Comparison of ENCODE assay signal across 25 mouse cellular contexts in genomic region chr14:123096086-123096485, GRCm38 (mm10).
"Had no signal": no experiment of that assay in that cellular context is flagged by ENCODE, and none has a peak within 500 bp of the region (broad histone marks: within the 10 kb centered on the region; RNA-seq: fewer than 3 reads in every experiment).

No protein-coding gene starts in this region.

- H3K4me3 ChIP-seq: gastrocnemius, adult 2 months; heart, embryonic 10.5 days; heart, embryonic 12.5 days; hindbrain, embryonic 13.5 days; hindbrain, embryonic 15.5 days; layer of hippocampus, adult 2 months; left cerebral cortex, adult 2 months; limb, embryonic 10.5 days; limb, embryonic 12.5 days; liver, embryonic 13.5 days; liver, embryonic 15.5 days had no signal

- H3K27me3 ChIP-seq: heart, embryonic 12.5 days; hindbrain, embryonic 13.5 days; hindbrain, embryonic 15.5 days; limb, embryonic 12.5 days; liver, embryonic 13.5 days; liver, embryonic 15.5 days had no signal

- H3K36me3 ChIP-seq: heart, embryonic 10.5 days; heart, embryonic 12.5 days; hindbrain, embryonic 13.5 days; hindbrain, embryonic 15.5 days; limb, embryonic 10.5 days; limb, embryonic 12.5 days; liver, embryonic 13.5 days; liver, embryonic 15.5 days had no signal

- ATAC-seq: hindbrain, postnatal 0 days; intestine, postnatal 0 days had no signal

- H3K4me2 ChIP-seq: heart, embryonic 12.5 days; hindbrain, embryonic 13.5 days; hindbrain, embryonic 15.5 days; limb, embryonic 12.5 days; liver, embryonic 11.5 days; liver, embryonic 13.5 days; liver, embryonic 15.5 days had no signal

- H3K27ac ChIP-seq: gastrocnemius, adult 2 months; heart, embryonic 10.5 days; hindbrain, embryonic 13.5 days; hindbrain, embryonic 15.5 days; hindbrain, postnatal 0 days; layer of hippocampus, adult 2 months; left cerebral cortex, adult 2 months; limb, embryonic 10.5 days; limb, embryonic 12.5 days; liver, embryonic 13.5 days; liver, embryonic 15.5 days had no signal

- H3K4me1 ChIP-seq: heart, embryonic 10.5 days; heart, embryonic 12.5 days; hindbrain, embryonic 13.5 days; hindbrain, embryonic 15.5 days; limb, embryonic 10.5 days; limb, embryonic 12.5 days; liver, embryonic 13.5 days; liver, embryonic 15.5 days had no signal

- H3K9me3 ChIP-seq: heart, embryonic 10.5 days; heart, embryonic 12.5 days; hindbrain, embryonic 13.5 days; hindbrain, embryonic 15.5 days; limb, embryonic 10.5 days; limb, embryonic 12.5 days; liver, embryonic 15.5 days had no signal

- DNase-seq: gastrocnemius, adult 2 months; gastrocnemius, postnatal 10 days; gastrocnemius, postnatal 25 days; heart, adult 18-20 months; heart, postnatal 10 days; heart, postnatal 4 days; kidney, adult 18-20 months; kidney, adult 8-10 months; kidney, postnatal 10 days; kidney, postnatal 25 days; kidney, postnatal 4 days; liver; liver, embryonic 13.5 days had no signal

- H3K9ac ChIP-seq: heart, embryonic 12.5 days; hindbrain, embryonic 13.5 days; hindbrain, embryonic 15.5 days; limb, embryonic 12.5 days; liver, embryonic 13.5 days; liver, embryonic 15.5 days had no signal
